Mouse (Mus musculus): ENCODE results near the gene Abr. TPM values are rescaled to one million over a fixed set of nuclear protein-coding genes. Genes with fewer than 3 reads are reported as not detected.

The Abr gene
- polyA plus RNA-seq, 1 experiment from 2014 or later: 98.3 TPM

DNA sequence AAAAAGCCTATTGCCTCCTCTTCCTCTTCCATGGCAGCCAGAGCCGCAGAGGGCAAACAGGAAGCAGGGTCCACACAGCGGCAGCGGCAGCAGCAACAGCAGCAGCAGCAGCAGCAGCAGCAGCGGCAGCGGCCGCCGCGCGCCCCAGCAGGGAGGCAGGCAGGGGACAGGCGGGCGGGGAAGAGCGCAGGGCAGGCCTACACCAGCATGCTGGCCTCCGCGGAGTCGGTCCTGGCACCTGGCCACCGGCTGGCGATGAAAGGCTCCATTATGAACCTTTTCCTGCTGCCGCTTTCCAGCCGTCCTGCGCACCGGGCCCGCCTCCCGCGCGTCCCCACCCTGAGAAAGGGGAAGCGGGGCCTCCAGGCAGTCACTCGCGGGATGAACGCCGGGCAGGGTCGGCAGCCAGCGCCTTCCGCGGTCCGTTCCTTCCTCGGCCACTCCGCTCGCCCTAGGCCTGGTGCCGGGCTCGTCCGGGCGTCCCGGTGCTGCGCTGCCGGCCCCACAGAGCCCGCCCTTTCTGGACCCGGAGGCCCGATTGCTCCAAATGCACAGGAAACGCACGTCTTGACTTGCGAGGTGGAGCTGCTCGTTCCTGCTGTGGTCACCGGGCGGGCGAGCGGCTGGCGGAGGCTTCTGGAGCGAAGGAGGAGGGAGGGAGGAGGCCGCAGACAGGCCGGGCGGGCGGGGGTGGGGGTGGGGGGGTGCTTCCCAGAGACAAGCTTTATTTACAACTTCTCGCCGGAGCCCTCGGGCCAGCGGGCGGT is 127.6 kb downstream of the Abr start:
- Histone ChIP-seq H3K27me3 (no peaks in the 10 kb centered on the region), H3K4me3 (peak overlapping the region; percentile 63), H3K4me2 (peak overlapping the region; percentile 85), H3K36me3 (no peaks in the 10 kb centered on the region), H3K4me1 (replicated peaks) (peaks cover 59% of the 10 kb centered on the region), H3K9me3 (no peaks in the 10 kb centered on the region), H3K9ac (peak overlapping the region; percentile 94), H3K27ac (peak overlapping the region; percentile 98)
- under 1% methylated on average over 61 of the region's 67 CpGs for WGBS
- peak; percentile 77 for ATAC-seq (ENCODE audit: low FRiP score)

DNA sequence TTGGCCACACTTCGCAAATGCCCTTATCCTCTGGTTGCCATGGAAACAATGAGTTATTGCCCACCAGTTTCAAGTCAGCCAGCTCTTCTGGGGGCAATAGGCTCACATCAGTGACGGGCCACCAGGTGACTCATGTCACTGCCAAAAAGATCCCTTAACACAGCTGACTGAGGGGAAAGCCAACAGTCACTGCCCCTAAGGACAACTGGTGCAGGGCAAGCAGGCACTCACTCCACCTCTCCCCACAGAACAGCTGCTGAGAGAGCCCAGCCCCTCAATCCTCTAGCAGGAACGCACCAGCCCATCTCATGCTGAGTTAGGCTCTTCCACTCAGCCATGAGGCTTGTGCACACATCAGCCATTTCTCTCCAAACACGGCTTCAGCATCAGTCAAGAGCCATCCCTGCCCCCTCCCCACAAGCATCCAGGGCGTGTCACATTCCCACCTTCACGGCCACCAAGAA is 128.3 kb downstream of the Abr start:
- peaks cover 64% of the 10 kb centered on the region for H3K4me1 ChIP-seq (replicated peaks)
- no peaks in the 10 kb centered on the region for H3K27me3 ChIP-seq
- H3K4me3 ChIP-seq: peak overlapping the region; percentile 63
- no peaks in the 10 kb centered on the region for H3K9me3 ChIP-seq
- ATAC-seq (ENCODE audit: low FRiP score): peak; percentile 56
- peak overlapping the region; percentile 98 for H3K27ac ChIP-seq
- peak overlapping the region; percentile 94 for H3K9ac ChIP-seq
- 2% methylated on average over 6 of the region's 6 CpGs for WGBS
- no peaks in the 10 kb centered on the region for H3K36me3 ChIP-seq
- peak overlapping the region; percentile 85 for H3K4me2 ChIP-seq

GRCm38 (mm10) chr11:76493167-76493566 is 128.9 kb downstream of the Abr start:
- Histone ChIP-seq H3K9me3 (no peaks in the 10 kb centered on the region), H3K27ac (peak overlapping the region; percentile 98), H3K4me2 (peak overlapping the region; percentile 85), H3K36me3 (no peaks in the 10 kb centered on the region), H3K4me3 (peak overlapping the region; percentile 63), H3K27me3 (no peaks in the 10 kb centered on the region), H3K4me1 (replicated peaks) (peaks cover 64% of the 10 kb centered on the region), H3K9ac (peak overlapping the region; percentile 94)
- no peak for ATAC-seq (ENCODE audit: low FRiP score)
- WGBS: 75% methylated on average over 4 of the region's 4 CpGs

GRCm38 (mm10) chr11:76491817-76492216 is 130.3 kb downstream of the Abr start:
- no peak overlapping the region; the same call in 1 of the 2 replicates for H3K9ac ChIP-seq
- no peaks in the 10 kb centered on the region for H3K27me3 ChIP-seq
- H3K4me1 ChIP-seq (replicated peaks): peaks cover 70% of the 10 kb centered on the region
- peak overlapping the region; percentile 85; the same call in 1 of the 2 replicates for H3K4me2 ChIP-seq
- H3K9me3 ChIP-seq: no peaks in the 10 kb centered on the region
- no peak for ATAC-seq (ENCODE audit: low FRiP score)
- 74% methylated on average over 9 of the region's 9 CpGs for WGBS
- peak overlapping the region; percentile 98; the same call in 1 of the 2 replicates for H3K27ac ChIP-seq
- no peaks in the 10 kb centered on the region for H3K36me3 ChIP-seq
- no peak overlapping the region for H3K4me3 ChIP-seq

GRCm38 (mm10) chr11:76489407-76489806 is 132.7 kb downstream of the Abr start:
- peaks cover 72% of the 10 kb centered on the region for H3K4me1 ChIP-seq (replicated peaks)
- no peak overlapping the region for H3K4me3 ChIP-seq
- H3K27ac ChIP-seq: no peak overlapping the region
- no peak overlapping the region for H3K9ac ChIP-seq
- no peaks in the 10 kb centered on the region for H3K27me3 ChIP-seq
- no peaks in the 10 kb centered on the region; the same call in 1 of the 2 replicates for H3K36me3 ChIP-seq
- H3K9me3 ChIP-seq: no peaks in the 10 kb centered on the region
- no peak overlapping the region for H3K4me2 ChIP-seq
- ATAC-seq (ENCODE audit: low FRiP score): no peak
- WGBS: 78% methylated on average over 6 of the region's 6 CpGs

DNA sequence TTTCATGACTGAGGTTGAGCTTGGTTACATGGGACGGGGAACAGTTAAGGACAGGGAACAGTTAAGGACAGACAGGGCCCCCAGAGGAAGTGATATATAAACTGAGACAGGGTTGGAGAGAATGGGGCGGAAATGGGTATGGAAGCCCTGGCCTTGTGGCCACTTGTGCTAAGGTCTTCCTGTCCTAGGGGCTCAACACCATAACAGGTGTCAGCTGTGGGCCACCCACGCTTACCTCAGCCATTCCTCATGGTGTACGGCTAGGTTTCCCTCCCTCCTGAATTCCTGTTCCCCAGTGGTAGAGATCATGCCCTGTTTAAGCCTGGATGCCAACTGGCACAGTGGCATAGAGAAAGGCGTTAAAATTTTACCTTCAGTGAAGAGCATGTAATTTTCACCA is 135.1 kb downstream of the Abr start:
- Histone ChIP-seq H3K9me3 (no peaks in the 10 kb centered on the region), H3K36me3 (no peaks in the 10 kb centered on the region; the same call in none of the 2 replicates), H3K4me2 (no peak overlapping the region), H3K9ac (no peak overlapping the region), H3K4me1 (replicated peaks) (peaks cover 64% of the 10 kb centered on the region), H3K27me3 (no peaks in the 10 kb centered on the region), H3K4me3 (no peak overlapping the region), H3K27ac (no peak overlapping the region)
- no peak for ATAC-seq (ENCODE audit: low FRiP score)
- 87% methylated on average over 5 of the region's 5 CpGs for WGBS

- Histone ChIP-seq H3K9me3 (no peaks in the 10 kb centered on the region), H3K27ac (no peak overlapping the region; the same call in 1 of the 2 replicates), H3K4me3 (no peak overlapping the region), H3K9ac (no peak overlapping the region), H3K27me3 (no peaks in the 10 kb centered on the region), H3K4me2 (no peak overlapping the region), H3K4me1 (replicated peaks) (peaks cover 36% of the 10 kb centered on the region), H3K36me3 (peaks cover 19% of the 10 kb centered on the region)
- 90% methylated on average over 2 of the region's 2 CpGs for WGBS
- no peak for ATAC-seq (ENCODE audit: low FRiP score)
These were observed 138.1 kb downstream of the Abr start for GRCm38 (mm10) chr11:76484033-76484432.

DNA sequence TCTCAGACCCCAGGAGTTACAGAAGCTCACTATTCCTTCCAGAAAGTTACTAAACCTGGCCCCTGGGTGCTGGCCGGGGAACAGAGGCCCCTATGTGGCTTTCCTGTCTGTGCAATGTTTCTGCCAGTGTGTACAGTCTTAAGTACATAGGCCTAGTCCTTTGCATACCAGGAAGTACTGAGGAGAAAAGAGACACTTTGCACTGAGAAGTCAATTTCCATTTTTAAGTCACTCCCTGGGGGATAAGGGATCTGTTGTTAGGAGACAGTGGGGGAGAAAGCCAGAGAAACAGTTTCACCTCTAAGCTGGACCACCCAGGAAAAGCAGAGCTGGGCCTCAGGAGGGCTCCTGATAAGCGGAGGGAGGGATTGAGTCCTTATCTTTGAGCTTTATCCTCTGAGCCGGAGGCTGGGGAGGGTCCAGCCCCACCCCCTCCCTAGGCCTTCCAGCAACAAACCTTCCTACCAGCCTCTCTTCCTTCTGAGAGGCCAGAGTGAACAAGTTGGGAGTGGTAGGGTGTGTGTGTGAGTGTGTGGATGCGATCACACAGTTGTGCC is 138.9 kb downstream of the Abr start:
- no peaks in the 10 kb centered on the region for H3K27me3 ChIP-seq
- peak overlapping the region; percentile 29; the same call in 1 of the 2 replicates for H3K9ac ChIP-seq
- no peak overlapping the region for H3K4me2 ChIP-seq
- H3K36me3 ChIP-seq: peaks cover 27% of the 10 kb centered on the region
- no peak for ATAC-seq (ENCODE audit: low FRiP score)
- no peaks in the 10 kb centered on the region for H3K9me3 ChIP-seq
- H3K27ac ChIP-seq: peak overlapping the region; percentile 44
- peaks cover 37% of the 10 kb centered on the region for H3K4me1 ChIP-seq (replicated peaks)
- WGBS: 39% methylated on average over 4 of the region's 4 CpGs
- no peak overlapping the region for H3K4me3 ChIP-seq

GRCm38 (mm10) chr11:76482697-76483096 is 139.4 kb downstream of the Abr start:
- WGBS: 60% methylated on average over 5 of the region's 5 CpGs
- no peak for ATAC-seq (ENCODE audit: low FRiP score)
- Histone ChIP-seq H3K9ac (no peak overlapping the region), H3K4me1 (replicated peaks) (peaks cover 40% of the 10 kb centered on the region), H3K4me2 (no peak overlapping the region), H3K27me3 (no peaks in the 10 kb centered on the region), H3K4me3 (no peak overlapping the region), H3K27ac (no peak overlapping the region; the same call in 1 of the 2 replicates), H3K9me3 (no peaks in the 10 kb centered on the region), H3K36me3 (peaks cover 33% of the 10 kb centered on the region)

DNA sequence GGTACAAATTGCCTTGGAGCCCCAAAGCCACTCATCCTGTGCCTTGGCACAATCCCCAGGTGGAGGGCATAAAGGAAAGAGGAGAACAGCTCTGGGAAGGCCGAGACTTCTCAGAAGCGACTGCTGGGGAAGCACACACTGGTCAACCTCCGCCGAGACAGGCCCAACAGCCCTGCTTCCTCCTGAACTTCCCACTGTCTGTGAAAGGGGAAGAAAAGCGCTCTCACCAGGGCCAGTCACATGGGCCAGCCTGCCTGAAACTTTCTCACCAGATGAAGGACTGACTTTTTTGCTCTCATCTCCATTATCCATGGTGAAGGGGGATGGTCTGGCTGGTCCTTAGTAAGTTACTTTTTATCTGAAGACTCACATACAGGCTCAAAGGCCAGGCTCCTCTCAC is 139.9 kb downstream of the Abr start:
- peaks cover 36% of the 10 kb centered on the region for H3K36me3 ChIP-seq
- no peaks in the 10 kb centered on the region for H3K9me3 ChIP-seq
- no peak overlapping the region for H3K9ac ChIP-seq
- ATAC-seq (ENCODE audit: low FRiP score): no peak
- no peak overlapping the region for H3K4me3 ChIP-seq
- 74% methylated on average over 5 of the region's 5 CpGs for WGBS
- H3K4me1 ChIP-seq (replicated peaks): peaks cover 40% of the 10 kb centered on the region
- no peak overlapping the region; the same call in 1 of the 2 replicates for H3K27ac ChIP-seq
- no peaks in the 10 kb centered on the region for H3K27me3 ChIP-seq
- no peak overlapping the region for H3K4me2 ChIP-seq

GRCm38 (mm10) chr11:76479729-76480128 is 142.4 kb downstream of the Abr start:
- Histone ChIP-seq H3K4me1 (replicated peaks) (peaks cover 37% of the 10 kb centered on the region), H3K9ac (no peak overlapping the region), H3K27ac (no peak overlapping the region), H3K4me3 (no peak overlapping the region), H3K36me3 (peaks cover 36% of the 10 kb centered on the region), H3K27me3 (no peaks in the 10 kb centered on the region), H3K4me2 (no peak overlapping the region), H3K9me3 (no peaks in the 10 kb centered on the region)
- 90% methylated on average over 4 of the region's 4 CpGs for WGBS
- ATAC-seq (ENCODE audit: low FRiP score): no peak

- ATAC-seq (ENCODE audit: low FRiP score): no peak
- WGBS: 91% methylated on average over 13 of the region's 13 CpGs
- H3K9ac ChIP-seq: no peak overlapping the region
These were observed 143.1 kb downstream of the Abr start for GRCm38 (mm10) chr11:76478676-76479655.

More at GRCm38 (mm10) chr11:76478676-76479655, 143.1 kb downstream of the Abr start:
- Histone ChIP-seq H3K4me3 (no peak overlapping the region), H3K27me3 (no peaks in the 10 kb centered on the region), H3K9me3 (no peaks in the 10 kb centered on the region), H3K4me2 (no peak overlapping the region), H3K36me3 (peaks cover 36% of the 10 kb centered on the region), H3K4me1 (replicated peaks) (peaks cover 38% of the 10 kb centered on the region), H3K27ac (peak overlapping the region; percentile 23; the same call in 1 of the 2 replicates)

All from hindbrain, embryonic 13.5 days (tissue).